Mouse (Mus musculus): ENCODE results near the gene Kcnq1.

DNA sequence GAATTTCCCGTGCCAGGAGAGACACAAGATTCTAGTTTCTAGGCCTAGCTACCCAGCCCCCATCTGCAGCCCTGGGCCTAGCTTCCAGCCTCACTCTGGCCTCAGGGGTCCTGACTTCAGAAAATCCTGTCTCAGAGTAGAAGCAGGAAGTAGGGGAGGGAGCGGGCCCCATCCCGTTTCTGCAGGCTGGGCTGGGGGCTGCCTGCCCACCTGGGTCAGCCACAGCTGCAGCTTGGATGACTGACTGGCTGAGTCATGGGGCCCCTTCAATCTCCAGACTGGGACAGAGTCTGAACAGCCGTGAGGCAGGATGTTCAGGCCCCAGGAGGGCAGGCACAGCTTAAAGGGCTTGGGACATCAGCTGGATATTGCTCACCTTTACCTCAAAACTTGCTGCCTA lies 308.9 kb downstream of the Kcnq1 start:
- TF ChIP-seq CTCF (IDR thresholded peaks at IDR 0.05; ENCODE audit: insufficient read depth, low read length) (no peak), POLR2A (IDR thresholded peaks at IDR 0.05; ENCODE audit: borderline replicate concordance, extremely low read depth, low read depth, low read length) (no peak)
